ENCODE assay signal across 9 mouse cellular contexts in the genomic region with DNA sequence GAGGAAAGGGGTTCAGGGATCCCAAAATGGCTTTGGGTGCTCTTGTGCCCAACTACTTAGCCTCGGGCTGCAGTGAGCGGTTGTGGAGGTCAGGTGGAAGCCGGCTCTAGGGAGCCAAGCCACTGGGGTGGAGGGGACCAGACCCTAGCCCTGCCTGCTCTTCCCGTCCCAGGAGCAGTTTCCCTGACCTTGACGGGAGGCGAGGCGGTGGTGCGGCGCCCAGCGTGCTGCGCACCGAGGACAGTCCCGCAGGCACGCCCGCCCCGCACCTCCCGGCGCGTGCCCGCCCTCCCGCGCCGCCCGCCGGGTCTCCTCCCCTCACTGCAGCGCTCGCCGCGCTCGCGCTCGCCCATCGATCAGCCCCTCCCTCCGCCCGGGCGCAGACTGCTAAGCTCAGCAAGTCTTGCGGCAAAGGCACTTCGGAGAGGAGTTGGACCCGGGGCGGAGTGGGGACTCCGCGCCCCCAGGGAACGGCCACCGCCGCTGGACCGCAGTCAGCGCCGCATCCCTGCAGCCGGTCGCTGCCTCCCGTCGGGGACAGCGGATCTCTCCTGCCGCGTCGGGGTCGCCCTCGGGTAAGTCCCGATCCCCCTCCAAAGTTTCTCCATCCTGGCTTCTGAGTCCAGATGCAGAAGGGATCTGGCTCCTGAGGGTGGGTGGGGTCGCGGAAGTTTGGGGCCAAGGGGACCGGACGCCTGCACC. TPM values are rescaled to one million over a fixed set of nuclear protein-coding genes. Genes with fewer than 3 reads are reported as not detected.
DNase-seq lines count a peak whose midpoint lies in the region; ATAC-seq lines count a peak whose summit lies in the region.
"Had no signal": no experiment of that assay in that cellular context is flagged by ENCODE, and none has a peak within 500 bp of the region (broad histone marks: within the 10 kb centered on the region; RNA-seq: fewer than 3 reads in every experiment).

A gene (plus strand): TSS at position 417 of the 702 bp plus-strand sequence.

- H3K9me3 ChIP-seq in erythroblast, embryonic 14.5 days (ENCODE audit: control insufficient read depth, low read length) = peaks cover 5% of the 10 kb centered on the region; the same call in 1 of the 2 replicates
- no peaks in the 10 kb centered on the region for H3K9me3 ChIP-seq in embryonic facial prominence, embryonic 12.5 days
- H3K9me3 ChIP-seq in hindbrain, embryonic 12.5 days (replicated peaks) = no peaks in the 10 kb centered on the region
- H3K9me3 ChIP-seq in stomach, embryonic 16.5 days (replicated peaks; ENCODE audit: control insufficient read depth, low read length) = no peaks in the 10 kb centered on the region

- under 1% methylated on average over 56 of the region's 63 CpGs for WGBS in embryonic facial prominence, embryonic 12.5 days
- WGBS in hindbrain, embryonic 12.5 days = under 1% methylated on average over 61 of the region's 63 CpGs
- WGBS in stomach, embryonic 16.5 days = under 1% methylated on average over 63 of the region's 63 CpGs

- peak within 1 kb of the TSS; percentile 20 for H3K4me3 ChIP-seq in erythroblast, embryonic 14.5 days (replicated peaks)
- peak within 1 kb of the TSS; percentile 51 for H3K4me3 ChIP-seq in embryonic facial prominence, embryonic 12.5 days
- peak within 1 kb of the TSS; percentile 44 for H3K4me3 ChIP-seq in hindbrain, embryonic 12.5 days
- peak within 1 kb of the TSS; percentile 57 for H3K4me3 ChIP-seq in stomach, embryonic 16.5 days (replicated peaks; ENCODE audit: low read length)

- H3K4me2 ChIP-seq in embryonic facial prominence, embryonic 12.5 days (replicated peaks) = peak within 1 kb of the TSS; percentile 84
- H3K4me2 ChIP-seq in hindbrain, embryonic 12.5 days (replicated peaks) = peak within 1 kb of the TSS; percentile 83
- peak within 1 kb of the TSS; percentile 71 for H3K4me2 ChIP-seq in stomach, embryonic 16.5 days (ENCODE audit: low read depth, low read length)

- intact Hi-C loops in left cerebral cortex, postnatal 25 days (cut with DNase I) = loop anchor here (10.0 kb wide), 1 partner anchor 308 kb away; a partner anchor contains a TSS

- H3K9ac ChIP-seq in embryonic facial prominence, embryonic 12.5 days = peak within 1 kb of the TSS; percentile 49
- peak within 1 kb of the TSS; percentile 53 for H3K9ac ChIP-seq in hindbrain, embryonic 12.5 days
- peak within 1 kb of the TSS; percentile 70 for H3K9ac ChIP-seq in stomach, embryonic 16.5 days (ENCODE audit: low read length)

- no peak for ATAC-seq in erythroblast, adult 5-6 weeks (replicated peaks; ENCODE audit: low FRiP score, poor library complexity, severe bottlenecking)
- no peak for ATAC-seq in embryonic facial prominence, embryonic 12.5 days (ENCODE audit: insufficient number of reproducible peaks, insufficient read depth, low FRiP score, low TSS enrichment)
- peak; percentile 59 for ATAC-seq in hindbrain, embryonic 12.5 days (ENCODE audit: low FRiP score)
- ATAC-seq in megakaryocyte progenitor cell, adult 5-6 weeks (replicated peaks; ENCODE audit: poor library complexity) = peak; percentile 35; the same call in 1 of the 2 replicates
- peak; percentile 69 for ATAC-seq in stomach, embryonic 16.5 days (ENCODE audit: insufficient read depth, low FRiP score)

- peak; percentile 61 for DNase-seq in adrenal gland, postnatal 10 days
- DNase-seq in left cerebral cortex, postnatal 25 days (ENCODE audit: low spot score in 2 of 2) = peak in 1 of 2 experiments; percentile 42

- H3K27ac ChIP-seq in embryonic facial prominence, embryonic 12.5 days = no peak within 1 kb of the TSS
- H3K27ac ChIP-seq in hindbrain, embryonic 12.5 days = no peak within 1 kb of the TSS
- no peak within 1 kb of the TSS for H3K27ac ChIP-seq in stomach, embryonic 16.5 days (ENCODE audit: low read length)

- peaks cover 91% of the 10 kb centered on the region for H3K27me3 ChIP-seq in erythroblast, embryonic 14.5 days (ENCODE audit: control insufficient read depth)
- peaks cover 74% of the 10 kb centered on the region for H3K27me3 ChIP-seq in embryonic facial prominence, embryonic 12.5 days
- peaks cover 73% of the 10 kb centered on the region for H3K27me3 ChIP-seq in hindbrain, embryonic 12.5 days
- peaks cover 33% of the 10 kb centered on the region for H3K27me3 ChIP-seq in stomach, embryonic 16.5 days (ENCODE audit: control insufficient read depth, insufficient read depth, low read length)

- no peaks in the 10 kb centered on the region for H3K36me3 ChIP-seq in erythroblast, embryonic 14.5 days (ENCODE audit: control insufficient read depth)
- H3K36me3 ChIP-seq in embryonic facial prominence, embryonic 12.5 days = no peaks in the 10 kb centered on the region
- no peaks in the 10 kb centered on the region for H3K36me3 ChIP-seq in hindbrain, embryonic 12.5 days
- no peaks in the 10 kb centered on the region for H3K36me3 ChIP-seq in stomach, embryonic 16.5 days (ENCODE audit: control insufficient read depth, insufficient read depth, low read length)

- H3K4me1 ChIP-seq in erythroblast, embryonic 14.5 days (ENCODE audit: control insufficient read depth) = peaks cover 7% of the 10 kb centered on the region
- H3K4me1 ChIP-seq in embryonic facial prominence, embryonic 12.5 days = peaks cover 19% of the 10 kb centered on the region; the same call in 1 of the 2 replicates
- H3K4me1 ChIP-seq in hindbrain, embryonic 12.5 days = peaks cover 26% of the 10 kb centered on the region
- peaks cover 12% of the 10 kb centered on the region for H3K4me1 ChIP-seq in stomach, embryonic 16.5 days (ENCODE audit: control insufficient read depth, insufficient read depth, low read length)

RNA-seq across cellular contexts. Expression of the gene that starts here (rescaled TPM):
- 0.01 TPM in 2 replicates for polyA plus RNA-seq in erythroblast, embryonic 14.5 days (2012)
- 0.58 TPM in 1 of 2 replicates, not detected in the other for total RNA-seq in erythroblast, adult 5-6 weeks (2015; ENCODE audit: low replicate concordance)
- not detected in 2 replicates for total RNA-seq in erythroblast, adult 5-6 weeks (2017; ENCODE audit: low replicate concordance)
- total RNA-seq in adrenal gland, postnatal 10 days (2021) = 1 to 10 TPM; 1.3 to 5.2 TPM
- 2.1 and 2.4 TPM in 2 replicates for polyA plus RNA-seq in embryonic facial prominence, embryonic 12.5 days (2016; fragmentation: Nextera tagmentation; extraction: Ambion mirVana)
- 4.1 and 4.5 TPM in 2 replicates for polyA plus RNA-seq in hindbrain, embryonic 12.5 days (2016; fragmentation: Nextera tagmentation; extraction: Ambion mirVana)
- total RNA-seq in left cerebral cortex, postnatal 25 days (2021) = 10 to 100 TPM; 42.8 to 49.3 TPM
- 0.05 and 0.10 TPM in 2 replicates for total RNA-seq in megakaryocyte progenitor cell, adult 5-6 weeks (2015)
- total RNA-seq in megakaryocyte progenitor cell, adult 5-6 weeks (2017) = not detected in 2 replicates
- 2.2 and 2.6 TPM in 2 replicates for polyA plus RNA-seq in stomach, embryonic 16.5 days (2015; fragmentation: Nextera tagmentation; extraction: Ambion mirVana)
- total RNA-seq: hematopoietic stem cell, adult 5-6 weeks had no signal

Comparison
In these comparisons a context has a peak if more than half of its experiments do, and no peak if none do; other contexts are left out.
1. RNA of the gene that starts here (total RNA-seq): 42.8 to 49.3 TPM in left cerebral cortex, postnatal 25 days; 1.3 to 5.2 TPM in adrenal gland, postnatal 10 days, 0.58 TPM in erythroblast, adult 5-6 weeks and 0.05 to 0.10 TPM in megakaryocyte progenitor cell, adult 5-6 weeks; every median in the first group is over 4 times any median in the second.
2. Peak in ATAC-seq in megakaryocyte progenitor cell, adult 5-6 weeks; RNA of the gene not detected or under 1 TPM.
3. ATAC-seq: peak in hindbrain, embryonic 12.5 days (single experiment) and stomach, embryonic 16.5 days (single experiment); none in erythroblast, adult 5-6 weeks (single experiment) and embryonic facial prominence, embryonic 12.5 days (single experiment).
4. Peak in every context shown above with its lines, with median percentiles within 50 percentile points of each other: H3K4me3 ChIP-seq, H3K4me2 ChIP-seq and H3K9ac ChIP-seq.